Mouse (Mus musculus): Measurements from ENCODE around the gene Ear14.
"Not testable (repeated sequence)": the region's sequence is repeated elsewhere in the genome, so short reads cannot be mapped to it uniquely, and the experiment has no call there.

Ear14 gene

GRCm38 (mm10) chr14:51203115-51203514 is at the start of gene Ear14:
Gene Ear14, plus strand, starts transcription at chr14:51203391.
- no peak for DNase-seq

- DNase-seq, result no peak
These were observed 47.0 kb upstream of the Ear14 start for GRCm38 (mm10) chr14:51156056-51156735.

- no peak for DNase-seq
These were observed 46.5 kb upstream of the Ear14 start for GRCm38 (mm10) chr14:51156736-51157068.

DNA sequence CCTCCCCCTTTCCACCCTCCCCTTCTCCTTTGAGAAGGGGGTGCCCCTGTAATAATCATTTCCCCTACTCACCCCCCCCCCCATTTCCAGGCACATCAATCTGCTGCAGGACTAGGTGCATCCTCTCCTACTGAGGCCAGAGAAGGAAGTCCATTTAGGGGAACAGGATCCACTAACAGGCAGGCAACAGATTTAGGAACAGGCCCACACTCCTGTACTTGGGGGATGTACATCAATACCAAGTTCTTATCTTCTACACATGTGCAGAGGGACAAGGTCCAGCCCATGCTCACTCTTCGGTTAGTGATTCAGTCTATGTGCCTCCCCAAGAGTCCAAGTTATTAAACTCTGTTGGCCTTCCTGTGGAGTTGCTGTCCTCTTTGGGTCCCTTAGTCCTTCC is 46.1 kb upstream of the Ear14 start:
- DNase-seq, result no peak

DNA sequence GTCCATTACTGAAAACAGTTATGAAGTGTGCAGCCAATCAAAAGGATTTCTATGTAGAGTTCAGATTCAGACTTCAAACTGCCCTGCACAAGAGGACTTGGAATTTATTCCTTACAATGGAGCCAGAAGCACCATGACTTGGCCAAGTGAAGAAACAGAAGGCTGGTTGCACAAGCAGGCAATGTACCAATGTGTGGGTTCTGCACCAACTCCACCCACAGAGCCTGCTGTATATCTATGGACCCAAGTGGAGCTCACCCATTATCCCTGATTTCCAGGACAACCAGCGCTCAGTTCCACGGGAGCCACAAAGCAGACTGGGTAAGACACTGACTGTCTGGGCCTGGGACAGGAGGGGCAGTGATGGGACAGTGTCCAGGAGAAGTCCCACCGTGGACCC is 41.2 kb upstream of the Ear14 start, which contains the start of gene Rnase2b:
Rnase2b (plus strand) TSS at position 285 of the 400 bp plus-strand sequence.
- not testable (repeated sequence) for DNase-seq

- DNase-seq, result not testable (repeated sequence)
These were observed 39.9 kb upstream of the Ear14 start for GRCm38 (mm10) chr14:51163323-51163722.

DNA sequence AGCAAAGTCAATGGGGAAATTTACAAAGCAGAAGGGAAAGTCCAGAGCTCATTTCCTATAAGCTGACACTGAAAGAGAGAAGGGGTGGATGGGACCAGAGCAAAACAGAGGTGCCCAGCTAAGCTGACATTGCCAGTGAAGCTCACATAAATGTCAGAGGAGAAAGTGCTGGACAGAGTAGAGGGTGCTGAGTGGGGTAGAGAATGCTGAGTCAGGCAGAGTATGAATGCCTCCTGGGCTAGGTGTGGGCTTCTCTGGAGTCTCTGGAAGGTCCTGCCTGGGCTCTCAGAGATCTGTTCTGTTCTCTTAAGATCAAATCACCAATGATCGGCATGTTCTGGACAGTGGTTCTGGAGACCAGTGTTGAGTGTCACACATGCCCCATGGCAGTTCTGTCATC is 37.8 kb upstream of the Ear14 start:
- no peak for DNase-seq

DNA sequence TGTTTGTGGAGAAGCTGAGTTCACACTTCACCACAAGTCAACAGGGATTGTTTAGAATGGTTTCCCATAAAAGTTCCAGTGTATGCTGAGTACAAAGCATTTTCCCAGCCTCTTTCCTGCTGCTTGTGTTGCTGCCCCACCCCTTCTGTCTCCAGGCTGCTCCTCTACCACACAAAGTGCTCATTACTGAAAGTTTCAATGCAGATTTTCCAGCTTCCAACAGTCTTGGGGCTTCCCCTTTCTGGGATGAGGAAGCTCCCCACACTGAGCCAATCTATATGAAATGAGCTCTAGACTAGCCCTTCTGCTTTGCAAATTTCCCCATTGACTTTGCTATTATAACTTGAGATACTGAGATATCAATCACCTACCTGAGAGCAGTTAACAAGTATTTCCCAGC is 37.1 kb upstream of the Ear14 start:
- no peak for DNase-seq

DNA sequence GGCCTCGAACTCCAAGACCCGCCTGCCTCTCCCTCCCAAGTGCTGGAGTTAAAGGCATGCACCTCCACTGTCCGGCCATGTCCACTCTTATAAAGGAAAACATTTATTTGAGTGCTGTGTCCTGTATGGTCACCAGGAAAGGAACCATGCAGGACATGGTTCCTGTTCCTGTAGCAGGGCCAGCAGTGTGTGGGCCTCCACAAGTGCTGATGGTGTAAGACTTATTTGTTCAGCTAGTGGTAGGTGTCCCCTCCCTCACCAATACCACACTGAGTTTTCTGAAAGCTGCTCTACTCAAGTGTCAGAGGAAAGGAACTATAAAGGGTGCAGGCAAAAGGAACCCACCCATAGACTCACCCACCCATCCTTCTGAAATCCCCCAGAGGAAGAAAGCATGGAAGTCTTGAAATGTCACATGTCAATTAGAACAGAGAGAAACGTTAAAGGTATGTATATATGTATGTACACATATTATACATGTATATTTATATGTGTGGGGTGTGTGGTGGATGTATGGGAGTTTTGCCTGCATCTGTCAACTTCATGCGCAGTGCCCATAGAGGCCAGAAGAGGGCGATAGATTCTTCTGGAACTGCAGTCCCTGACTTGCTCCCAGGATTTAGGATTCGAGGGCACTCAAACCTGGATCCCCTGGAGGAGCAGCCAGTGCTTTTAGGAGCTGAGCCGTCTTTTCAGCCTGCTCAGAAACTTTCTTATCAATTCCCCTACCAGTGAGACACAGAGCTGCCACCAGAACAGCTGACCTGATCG is 30.9 kb upstream of the Ear14 start:
- peak in 1 of 2 experiments; percentile 35 for DNase-seq

- DNase-seq, result not testable (repeated sequence)
These were observed 30.2 kb upstream of the Ear14 start for GRCm38 (mm10) chr14:51172947-51173346.

DNA sequence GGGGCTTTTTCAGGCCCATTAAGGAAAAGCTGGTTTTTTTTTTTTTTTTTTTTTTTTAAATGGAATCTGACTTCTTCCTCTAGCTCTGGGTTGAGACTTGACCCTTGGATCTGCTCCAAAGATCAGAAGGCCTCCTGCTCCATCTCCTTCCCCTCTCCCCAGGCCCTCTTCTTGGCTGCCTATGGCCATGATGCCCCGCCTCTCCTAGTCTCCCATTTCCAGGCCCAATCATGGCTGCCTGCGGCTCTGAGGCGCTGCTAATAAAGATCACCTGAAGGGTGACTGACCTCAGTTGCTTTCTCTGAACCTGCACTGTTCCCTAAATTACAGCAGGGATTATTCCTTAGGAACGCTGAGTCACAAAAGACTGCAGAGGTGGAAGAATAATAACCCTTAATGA is 29.3 kb upstream of the Ear14 start:
- no peak for DNase-seq

- DNase-seq, result not testable (repeated sequence)
These were observed 22.1 kb upstream of the Ear14 start for GRCm38 (mm10) chr14:51181051-51181450.

DNA sequence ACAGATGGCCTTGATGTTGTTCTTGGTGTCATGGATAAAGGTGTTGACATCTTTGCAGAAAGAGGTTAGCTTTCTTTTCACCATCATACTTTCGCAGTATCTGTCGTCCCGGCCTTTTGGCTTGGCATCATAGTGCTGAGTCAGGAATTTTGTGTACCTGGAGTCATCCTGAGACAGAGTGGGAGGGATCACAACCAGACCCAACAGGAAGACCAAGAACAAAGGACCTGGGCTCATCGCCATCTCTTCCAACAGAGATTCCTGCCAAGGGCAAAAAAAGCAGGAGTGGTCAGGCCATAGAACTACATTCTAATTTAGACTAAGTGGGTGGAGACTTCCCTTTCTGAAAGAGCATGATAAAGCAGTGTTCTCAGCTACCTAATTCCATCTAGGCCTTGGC is 7.5 kb upstream of the Ear14 start:
- peak; percentile 17 to 41 for DNase-seq

DNA sequence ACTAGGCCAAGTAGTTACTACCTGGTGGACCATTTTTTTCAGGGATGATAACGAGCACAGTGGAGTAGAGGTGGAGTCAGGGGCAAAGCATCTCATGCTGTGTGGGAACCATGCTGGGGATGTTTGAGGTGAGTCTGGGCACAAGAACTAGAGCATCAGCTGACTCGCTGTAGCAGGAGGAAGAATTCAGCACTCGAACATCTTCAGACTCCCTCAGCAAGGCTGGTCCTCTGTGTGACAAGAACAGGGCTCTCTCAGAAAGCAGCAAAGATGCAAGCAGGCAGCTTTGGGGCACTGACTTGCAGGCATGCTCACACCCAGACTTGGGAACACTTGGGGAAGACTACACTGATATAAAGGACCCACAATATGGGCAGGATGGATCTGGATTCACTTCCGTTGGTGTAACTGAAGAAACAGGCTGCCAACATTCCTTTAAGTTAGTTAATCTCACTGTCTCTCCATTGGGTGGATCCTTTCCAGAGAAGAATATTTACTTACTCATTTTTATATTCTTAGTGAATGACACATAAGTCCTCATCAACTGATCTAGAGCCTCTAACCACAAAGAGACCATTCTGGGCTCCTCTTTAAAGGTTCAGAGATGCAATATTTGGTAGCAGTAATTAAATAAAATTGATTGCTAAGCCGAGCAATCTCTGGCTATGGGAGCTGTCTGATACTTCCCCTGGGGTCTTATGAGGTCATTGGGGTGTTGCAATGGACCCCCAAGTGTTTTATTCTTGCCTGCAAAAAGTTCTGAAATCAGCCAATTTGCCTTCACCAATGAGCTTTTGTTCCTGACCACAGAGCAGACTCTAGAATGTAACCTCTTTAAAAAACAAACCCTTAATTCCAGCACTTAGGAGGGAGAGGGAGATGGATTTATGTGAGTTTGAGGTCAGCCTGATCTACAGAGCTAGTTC is 3.8 kb upstream of the Ear14 start, which contains the start of gene Ang2:
Ang2 (minus strand) TSS at position 51 of the 926 bp plus-strand sequence.
- no peak for DNase-seq

DNA sequence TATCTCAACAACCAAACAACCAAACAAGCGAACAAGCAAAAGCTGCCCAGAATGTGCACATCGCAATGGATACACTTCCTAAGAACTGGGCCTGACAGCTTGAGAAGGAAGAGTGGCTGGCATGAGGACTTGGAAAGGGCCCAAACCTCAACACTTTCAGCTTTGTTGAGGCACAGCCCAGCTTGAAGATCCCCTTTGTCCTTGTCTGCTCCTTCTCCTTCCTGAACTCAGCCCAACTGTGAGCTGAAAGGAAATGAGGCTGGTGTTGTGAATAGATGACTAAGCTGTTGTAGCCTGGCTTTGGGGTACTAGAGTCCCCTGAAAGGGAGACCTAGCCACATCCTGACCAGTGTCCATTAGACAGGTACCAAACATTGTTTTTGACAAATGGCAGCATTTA is 3.1 kb upstream of the Ear14 start:
- DNase-seq, result no peak

GRCm38 (mm10) chr14:51200466-51200865 is 2.7 kb upstream of the Ear14 start:
- DNase-seq, result no peak

- not testable (repeated sequence) for DNase-seq
These were observed 16.9 kb downstream of the Ear14 start for GRCm38 (mm10) chr14:51220075-51220474.

DNA sequence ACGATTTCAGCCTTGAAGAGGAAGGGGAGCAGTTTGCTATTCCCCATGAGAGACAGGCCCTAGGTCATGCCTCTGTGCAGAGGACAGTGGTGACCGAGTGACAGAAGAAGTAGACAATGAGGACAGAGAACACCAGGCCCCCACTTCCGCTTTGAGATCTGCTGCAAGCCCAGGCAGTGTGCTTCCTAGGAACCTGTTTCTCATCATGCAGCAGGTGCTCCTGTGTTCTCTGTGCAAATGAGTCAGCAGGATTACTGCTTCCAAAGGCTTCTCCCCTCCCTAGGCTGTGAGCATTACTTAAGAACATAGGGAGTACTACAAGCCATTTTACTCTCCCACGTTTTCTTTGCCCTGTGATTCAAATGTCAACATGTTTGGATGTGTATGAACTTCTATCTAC is 26.5 kb downstream of the Ear14 start:
- not testable (repeated sequence) for DNase-seq

DNA sequence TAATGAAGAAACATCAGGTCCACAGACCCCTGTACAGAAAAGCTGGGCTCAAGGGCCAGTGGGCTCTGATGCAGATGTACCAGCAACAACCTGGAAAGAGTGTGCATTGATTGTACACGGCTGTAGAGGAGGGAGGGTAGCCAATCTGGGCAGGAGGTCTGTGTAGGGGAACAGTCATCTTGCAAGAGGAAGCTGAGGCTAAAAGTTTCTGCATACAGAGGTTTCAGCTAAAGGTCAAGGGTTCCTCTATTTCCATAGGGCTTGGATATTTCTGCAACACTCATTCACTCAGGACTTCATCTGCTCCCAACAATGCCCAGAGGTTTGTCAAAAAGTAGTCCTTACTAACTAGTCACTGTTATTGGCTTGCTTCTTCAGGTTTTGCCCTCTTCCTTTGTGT is 34.3 kb downstream of the Ear14 start:
- DNase-seq, result not testable (repeated sequence)

DNA sequence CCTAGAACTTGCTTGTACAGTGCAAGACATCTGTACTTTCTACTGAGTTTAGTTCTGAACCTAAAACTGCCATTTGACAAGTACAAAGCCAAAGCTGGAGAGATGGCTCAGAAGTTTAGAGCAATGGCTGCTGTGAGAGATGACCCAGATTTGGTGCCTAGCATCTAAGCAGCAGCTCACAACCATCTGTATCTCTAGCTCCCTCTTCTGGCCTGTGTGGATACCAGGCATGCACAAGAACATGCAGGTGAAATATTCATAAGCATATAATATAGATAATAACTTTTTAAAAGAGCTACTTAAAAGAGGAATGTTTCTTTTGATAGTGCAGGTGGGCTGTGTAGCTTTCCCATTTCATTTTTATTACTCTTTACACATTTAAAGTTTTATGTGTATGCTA is 37.7 kb downstream of the Ear14 start:
- peak; percentile 8 to 41 for DNase-seq

GRCm38 (mm10) chr14:51247736-51248135 is 44.5 kb downstream of the Ear14 start:
- DNase-seq, result no peak

DNA sequence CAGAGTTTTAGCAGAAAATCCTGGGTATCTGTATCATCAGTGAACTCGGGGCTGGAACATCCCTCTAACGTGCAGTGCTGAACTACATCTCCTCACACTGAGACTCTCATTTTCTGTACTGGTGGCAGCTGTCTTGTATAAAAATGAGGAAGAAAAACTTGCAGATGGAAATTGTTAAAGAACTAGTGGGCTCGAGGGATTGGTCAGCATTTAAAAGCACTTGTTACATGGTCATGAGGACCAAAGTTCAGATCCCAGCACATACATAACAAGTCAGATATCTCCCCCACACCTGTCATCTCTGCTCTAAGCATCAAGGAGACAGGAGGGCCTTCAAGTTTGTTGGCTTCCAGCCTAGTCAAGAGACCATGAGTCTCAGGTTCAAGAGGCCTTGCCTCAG is 47.2 kb downstream of the Ear14 start:
- no peak for DNase-seq

DNA sequence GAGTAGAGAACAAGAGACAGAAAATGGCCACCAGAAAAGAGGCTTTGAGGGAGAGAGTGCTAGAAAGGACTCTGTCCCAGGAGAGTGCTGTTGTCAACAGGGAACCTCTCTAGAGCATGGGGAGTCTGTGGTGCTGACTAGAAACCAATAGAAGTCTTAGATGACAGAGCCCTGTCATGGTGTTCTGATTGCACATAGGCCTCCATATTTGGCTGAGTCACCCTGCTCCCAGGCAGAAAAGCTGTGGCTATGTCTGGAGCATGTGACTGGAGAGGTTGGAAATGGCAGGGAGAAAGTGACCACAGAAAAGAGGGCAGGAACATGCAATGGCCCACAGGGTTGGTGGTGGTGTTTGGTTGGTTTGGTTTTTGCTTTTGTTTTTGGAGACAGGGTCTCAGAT is 49.0 kb downstream of the Ear14 start:
- not testable (repeated sequence) for DNase-seq
